Mouse (Mus musculus) midbrain, postnatal 0 days (tissue): ENCODE data around the gene Lrrc27. TPM values are rescaled to one million over a fixed set of nuclear protein-coding genes. Genes with fewer than 3 reads are reported as not detected.

Experiments used
- ATAC-seq: fragments of 200-750 bp; cut with Nextera tagmentation; 2 replicates; pipeline ENCODE4 v1.8.0; 2017; ENCODE audit warnings: moderate number of reproducible peaks, mild to moderate bottlenecking, moderate TSS enrichment, moderate library complexity; ENCODE audit not compliant: low FRiP score
- DNase-seq: peaks from one replicate; pipeline ENCODE4 v3.0.0-alpha.2; 2015; ENCODE audit warnings: low spot score
- H3K27ac ChIP-seq: fragments of 300-500 bp; sonication (generic); 2 replicates; pipeline ENCODE4 v1.5.1; 2014; ENCODE audit warnings: low read depth, mild to moderate bottlenecking, low read length, mixed read lengths
- H3K27me3 ChIP-seq: fragments of 300-500 bp; sonication (generic); 2 replicates; pipeline ENCODE4 v1.6.1; 2014; ENCODE audit warnings: low read length, control low read depth, mixed read lengths; ENCODE audit not compliant: insufficient read depth
- H3K36me3 ChIP-seq: fragments of 300-500 bp; sonication (generic); 2 replicates; pipeline ENCODE4 v1.6.1; 2014; ENCODE audit warnings: low read length, control low read depth, mixed read lengths; ENCODE audit not compliant: insufficient read depth
- H3K4me1 ChIP-seq: fragments of 300-500 bp; sonication (generic); 2 replicates; pipeline ENCODE4 v1.6.1; 2014; ENCODE audit warnings: mild to moderate bottlenecking, control low read depth, antibody characterized with exemption, low read length, mixed read lengths; ENCODE audit not compliant: insufficient read depth
- H3K4me2 ChIP-seq: fragments of 300-500 bp; sonication (generic); 2 replicates; pipeline ENCODE4 v1.6.1; 2014; ENCODE audit warnings: low read depth, mild to moderate bottlenecking, low read length, mixed read lengths; ENCODE audit not compliant: poor library complexity, severe bottlenecking
- H3K4me3 ChIP-seq: fragments of 300-500 bp; sonication (generic); 2 replicates; pipeline ENCODE4 v1.5.1; 2014; ENCODE audit warnings: low read depth, mild to moderate bottlenecking, low read length, moderate library complexity
- H3K9ac ChIP-seq: fragments of 300-500 bp; sonication (generic); replicated peaks from 2 replicates; pipeline ENCODE4 v1.6.1; 2014; ENCODE audit warnings: mild to moderate bottlenecking, low read length, moderate library complexity, mixed read lengths; ENCODE audit not compliant: poor library complexity, severe bottlenecking
- H3K9me3 ChIP-seq: fragments of 300-500 bp; sonication (generic); 2 replicates; pipeline ENCODE4 v1.6.1; 2016; ENCODE audit warnings: low read length, control low read depth
- CTCF ChIP-seq: IDR thresholded peaks from 2 replicates; pipeline ENCODE4 v1.5.1; 2016; ENCODE audit warnings: antibody characterized with exemption, mild to moderate bottlenecking
- WGBS: fragments of 180-500 bp; shearing (Covaris S2); extraction: QIAGEN DNeasy Blood & Tissue Kit; methylation state at CpG from one replicate; pipeline ENCODE4 v1.1.7; 2014; 5-methylcytosine and 5-hydroxymethylcytosine counted together
- polyA plus RNA-seq: library from polyadenylated mRNA; unstranded; fragments of >200 nt; fragmentation: Nextera tagmentation; extraction: Ambion mirVana; gene quantifications from 2 replicates; pipeline ENCODE4 v1.2.1, GENCODE M21; 2015
- total RNA-seq: library from RNA; depleted of rRNA; stranded (reverse); fragments of >200 nt; gene quantifications from 2 replicates; pipeline ENCODE4 v1.2.3, GENCODE M21; 2014; rRNA removed

Lrrc27 gene
- total and polyA plus RNA-seq, 2 experiments from 2014 or later = 2.7 to 6.6 TPM

- H3K27me3 ChIP-seq = no peaks in the 10 kb centered on the region
- no peak overlapping the region for H3K4me2 ChIP-seq
- TF ChIP-seq CTCF = no peak
- no peaks in the 10 kb centered on the region for H3K36me3 ChIP-seq
- H3K9me3 ChIP-seq = no peaks in the 10 kb centered on the region
- H3K27ac ChIP-seq = no peak overlapping the region
- WGBS = 70% methylated on average over 16 of the region's 16 CpGs
- H3K4me3 ChIP-seq = no peak overlapping the region
- H3K9ac ChIP-seq = no peak overlapping the region
- ATAC-seq (no peak), DNase-seq (no peak)
- no peaks in the 10 kb centered on the region for H3K4me1 ChIP-seq
These were observed 72.6 kb downstream of the Lrrc27 start for GRCm38 (mm10) chr7:139285295-139285943.

DNA sequence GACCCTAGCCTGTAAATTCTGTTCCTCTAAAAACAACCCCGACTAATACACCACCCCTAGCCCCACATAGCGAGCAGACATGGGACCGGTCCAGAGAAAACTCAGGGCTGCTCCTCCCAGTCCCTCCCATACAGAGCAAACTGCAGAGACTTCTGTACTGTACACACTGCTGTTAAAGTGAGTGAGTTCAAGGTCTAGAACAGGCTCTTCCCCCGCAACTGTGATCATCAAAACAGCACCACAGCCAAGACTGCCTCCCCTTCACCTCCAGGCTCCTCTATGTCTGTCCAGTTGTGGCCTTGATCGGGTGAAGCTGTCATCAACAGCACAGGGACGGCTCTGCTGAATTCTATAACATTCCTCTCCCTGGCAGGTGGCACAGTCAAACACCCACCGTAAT, 75.8 kb downstream of the Lrrc27 start:
- Histone ChIP-seq H3K4me2 (no peak overlapping the region), H3K4me3 (no peak overlapping the region), H3K36me3 (no peaks in the 10 kb centered on the region), H3K27ac (no peak overlapping the region), H3K4me1 (no peaks in the 10 kb centered on the region), H3K9ac (no peak overlapping the region), H3K9me3 (no peaks in the 10 kb centered on the region), H3K27me3 (no peaks in the 10 kb centered on the region)
- WGBS = 83% methylated on average over 7 of the region's 7 CpGs
- ATAC-seq (no peak), DNase-seq (no peak)
- TF ChIP-seq CTCF = no peak

Other genes with a start within 250 kb of the Lrrc27 start
- 172 and 180 TPM in 2 replicates for gene Dpysl4, start 127.0 kb upstream of the Lrrc27 start, total RNA-seq
- gene Dpysl4, start 127.0 kb upstream of the Lrrc27 start, polyA plus RNA-seq = 164 and 167 TPM in 2 replicates
- gene Stk32c, start 319 bp downstream of the Lrrc27 start, total RNA-seq = 33.2 and 35.6 TPM in 2 replicates
- 2.4 TPM in 2 replicates for gene Stk32c, start 319 bp downstream of the Lrrc27 start, polyA plus RNA-seq
- 3.4 and 3.5 TPM in 2 replicates for gene Pwwp2b, start 35.5 kb downstream of the Lrrc27 start, total RNA-seq
- gene Pwwp2b, start 35.5 kb downstream of the Lrrc27 start, polyA plus RNA-seq = 4.5 and 4.7 TPM in 2 replicates
- 15.1 and 20.9 TPM in 2 replicates for gene Inpp5a, start 176.1 kb downstream of the Lrrc27 start, total RNA-seq
- gene Inpp5a, start 176.1 kb downstream of the Lrrc27 start, polyA plus RNA-seq = 20.4 and 21.2 TPM in 2 replicates